25 mouse cellular contexts compared by ENCODE assay signal in the genomic region with DNA sequence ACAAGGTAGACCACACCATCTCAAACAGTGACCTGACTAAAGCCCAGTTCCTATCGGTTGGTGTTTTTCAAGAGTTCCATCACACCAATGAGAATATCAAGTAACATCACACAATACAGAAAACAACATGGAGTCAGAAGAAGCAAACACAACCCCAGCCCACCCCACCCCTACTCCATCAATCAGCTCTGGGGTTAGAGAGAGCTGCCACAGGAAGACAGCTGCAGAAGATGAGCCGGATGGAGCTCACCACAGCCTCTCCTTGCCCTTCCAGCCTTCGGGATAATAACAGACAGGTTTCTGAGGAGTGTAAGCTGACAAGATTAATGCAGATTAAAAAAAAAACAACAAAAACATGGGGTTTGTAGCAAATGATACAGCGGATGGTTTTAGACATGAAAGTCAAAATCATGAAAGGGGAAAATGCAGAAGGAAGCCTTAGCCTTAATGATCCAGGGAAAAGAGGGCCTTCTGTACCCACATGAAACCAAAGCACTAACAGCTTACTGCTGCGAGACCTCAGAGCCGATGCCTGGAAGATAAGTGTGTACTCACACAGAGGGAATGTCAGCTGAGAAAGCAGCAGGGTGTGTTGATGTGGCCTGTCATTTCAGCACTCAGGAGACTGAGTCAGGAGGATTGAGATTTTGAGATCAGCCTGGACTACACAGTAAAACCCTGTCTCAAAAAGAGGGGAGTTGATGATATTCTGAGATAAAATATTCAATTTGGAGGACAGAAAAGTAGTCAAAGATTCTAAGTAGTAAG.
DNase-seq lines count a peak whose midpoint lies in the region; ATAC-seq and TF ChIP-seq lines count a peak whose summit lies in the region.
"Had no signal": no experiment of that assay in that cellular context is flagged by ENCODE, and none has a peak within 500 bp of the region (broad histone marks: within the 10 kb centered on the region; RNA-seq: fewer than 3 reads in every experiment).

No protein-coding gene starts in this region.

- no peak for TF ChIP-seq EP300 in heart, postnatal 0 days (IDR thresholded peaks at IDR 0.05; ENCODE audit: low read depth)

- no peak overlapping the region for H3K9ac ChIP-seq in heart, postnatal 0 days (replicated peaks; ENCODE audit: low read depth, low read length)
- H3K9ac ChIP-seq: heart, embryonic 15.5 days; hindbrain, embryonic 14.5 days; liver, embryonic 15.5 days; lung, embryonic 15.5 days had no signal

- intact Hi-C loops in heart, postnatal 25 days (cut with DNase I): no loop called here

- H3K4me2 ChIP-seq in heart, postnatal 0 days (ENCODE audit: low read depth, low read length): no peak overlapping the region
- H3K4me2 ChIP-seq: heart, embryonic 15.5 days; hindbrain, embryonic 14.5 days; liver, embryonic 15.5 days; lung, embryonic 15.5 days had no signal

- peaks cover 17% of the 10 kb centered on the region for H3K4me1 ChIP-seq in heart, postnatal 0 days (ENCODE audit: control insufficient read depth, insufficient read depth)

- no peaks in the 10 kb centered on the region for H3K36me3 ChIP-seq in heart, postnatal 0 days (replicated peaks; ENCODE audit: control insufficient read depth, insufficient read depth, low read length)
- H3K36me3 ChIP-seq in C2C12 (ENCODE audit: control insufficient read depth, insufficient read depth): no peaks in the 10 kb centered on the region
- H3K36me3 ChIP-seq: heart, embryonic 15.5 days; liver, embryonic 15.5 days; lung, embryonic 15.5 days had no signal

- no peaks in the 10 kb centered on the region for H3K79me3 ChIP-seq in C2C12 (ENCODE audit: low read depth)

- ATAC-seq in heart, postnatal 0 days (ENCODE audit: insufficient read depth, low read depth): no peak
- ATAC-seq in CD4-positive, CD25-positive, alpha-beta regulatory T cell, adult 4 months: peak; percentile 25
- ATAC-seq: forebrain, embryonic 16.5 days; intestine, postnatal 0 days had no signal

- no peak for TF ChIP-seq CTCF in heart, postnatal 0 days (IDR thresholded peaks at IDR 0.05; ENCODE audit: low read depth)
- no peak for TF ChIP-seq CTCF in C2C12 (IDR thresholded peaks at IDR 0.05; ENCODE audit: control insufficient read depth, insufficient read depth, insufficient read length)

- H3K27ac ChIP-seq in heart, postnatal 0 days (ENCODE audit: low read depth): peak overlapping the region; percentile 73; the same call in 1 of the 2 replicates
- H3K27ac ChIP-seq: heart, embryonic 15.5 days; hindbrain, embryonic 14.5 days; liver, embryonic 15.5 days; lung, embryonic 15.5 days had no signal

- H3K27me3 ChIP-seq in heart, postnatal 0 days (ENCODE audit: control insufficient read depth, insufficient read depth, low read length): peaks cover 9% of the 10 kb centered on the region
- no peaks in the 10 kb centered on the region for H3K27me3 ChIP-seq in C2C12 (ENCODE audit: control insufficient read depth, insufficient read depth, insufficient read length)
- H3K27me3 ChIP-seq: heart, embryonic 15.5 days; liver, embryonic 15.5 days; lung, embryonic 15.5 days had no signal

- H3ac ChIP-seq in C2C12 (ENCODE audit: control insufficient read depth, insufficient read length, low read depth): peak overlapping the region; percentile 5

- H3K4me3 ChIP-seq in heart, postnatal 0 days (ENCODE audit: low read depth, low read length): no peak overlapping the region
- H3K4me3 ChIP-seq in C2C12 (ENCODE audit: insufficient read depth, poor library complexity, severe bottlenecking): no peak overlapping the region
- H3K4me3 ChIP-seq: erythroblast, embryonic 14.5 days; heart, embryonic 15.5 days; liver, embryonic 15.5 days; lung, embryonic 15.5 days had no signal

- WGBS in heart, postnatal 0 days: 77% methylated on average over 6 of the region's 6 CpGs

- H3K9me3 ChIP-seq in heart, postnatal 0 days (replicated peaks; ENCODE audit: control insufficient read depth, low read length): no peaks in the 10 kb centered on the region
- H3K9me3 ChIP-seq: G1E; heart, embryonic 15.5 days; liver, embryonic 15.5 days; lung, embryonic 15.5 days had no signal

- DNase-seq in heart, postnatal 0 days (ENCODE audit: low spot score): no peak
- no peak for DNase-seq in heart, postnatal 25 days (ENCODE audit: low spot score)
- peak; percentile 70 for DNase-seq in thymus, postnatal 14 days
- no peak for DNase-seq in cerebellum, adult 18-20 months
- DNase-seq in embryo, embryonic 10.5 days (ENCODE audit: low spot score): no peak
- DNase-seq: adrenal gland, postnatal 14 days; cerebellum, adult 11 months; cerebellum, postnatal 10 days; kidney, adult 9 months; kidney, postnatal 10 days; layer of hippocampus, postnatal 36 days; liver; lung, postnatal 4 days; midbrain, embryonic 14.5 days; right cerebral cortex, postnatal 4 days had no signal

- no peaks in the 10 kb centered on the region for H3K79me2 ChIP-seq in C2C12 (ENCODE audit: control insufficient read depth, insufficient read depth)

TF ChIP-seq in C2C12, 6 proteins besides CTCF, POLR2A, EP300 and RAD21:
- TF ChIP-seq MYOD1 (IDR thresholded peaks at IDR 0.05; ENCODE audit: control insufficient read depth, insufficient read length, low read depth) (peak; percentile 91), USF1 (IDR thresholded peaks at IDR 0.05; ENCODE audit: low read depth) (no peak), MYOG (IDR thresholded peaks at IDR 0.05; ENCODE audit: control insufficient read depth, extremely low read depth, insufficient read length) (no peak)
